Mouse (Mus musculus): ENCODE data around the gene Igtp.
A peak's percentile ranks its signal among the peaks of the same experiment; 100 is the strongest.
"Not testable (repeated sequence)": the region's sequence is repeated elsewhere in the genome, so short reads cannot be mapped to it uniquely, and the experiment has no call there.

Gene Igtp

GRCm38 (mm10) chr11:58199229-58200037 lies at the start of gene Igtp, which contains the start of gene Irgm2:
TSS of gene Igtp (plus strand) at chr11:58199556.
TSS of gene Irgm2 (plus strand) at chr11:58199618.
- DNase-seq (ENCODE audit: low spot score), result peak; percentile 85

GRCm38 (mm10) chr11:58155458-58155857 lies 43.9 kb upstream of the Igtp start:
- DNase-seq (ENCODE audit: low spot score), result no peak

GRCm38 (mm10) chr11:58156871-58157270 lies 42.5 kb upstream of the Igtp start:
- no peak for DNase-seq (ENCODE audit: low spot score)

GRCm38 (mm10) chr11:58165072-58165471 lies 34.3 kb upstream of the Igtp start:
- no peak for DNase-seq (ENCODE audit: low spot score)

- DNase-seq (ENCODE audit: low spot score), result no peak
Measured at GRCm38 (mm10) chr11:58167822-58168166, 31.6 kb upstream of the Igtp start.

- peak; percentile 77 for DNase-seq (ENCODE audit: low spot score)
Measured at GRCm38 (mm10) chr11:58168167-58168915, 31.0 kb upstream of the Igtp start, which contains the start of gene Gemin5. TSS of gene Gemin5 (minus strand) at chr11:58168539.

GRCm38 (mm10) chr11:58169666-58170065 lies 29.7 kb upstream of the Igtp start:
- DNase-seq (ENCODE audit: low spot score), result no peak

GRCm38 (mm10) chr11:58171459-58172091 lies 27.8 kb upstream of the Igtp start, which contains the start of gene Mrpl22:
TSS of gene Mrpl22 (plus strand) at chr11:58171661.
- peak; percentile 90 for DNase-seq (ENCODE audit: low spot score)

- peak; percentile 59 for DNase-seq (ENCODE audit: low spot score)
Measured at GRCm38 (mm10) chr11:58179563-58179962, 19.8 kb upstream of the Igtp start.

GRCm38 (mm10) chr11:58179986-58180385 lies 19.4 kb upstream of the Igtp start:
- DNase-seq (ENCODE audit: low spot score), result not testable (repeated sequence)

- DNase-seq (ENCODE audit: low spot score), result no peak
Measured at GRCm38 (mm10) chr11:58180756-58181155, 18.6 kb upstream of the Igtp start.

- no peak for DNase-seq (ENCODE audit: low spot score)
Measured at GRCm38 (mm10) chr11:58183579-58183978, 15.8 kb upstream of the Igtp start.

GRCm38 (mm10) chr11:58189675-58190074 lies 9.7 kb upstream of the Igtp start:
- DNase-seq (ENCODE audit: low spot score), result no peak

GRCm38 (mm10) chr11:58193326-58193725 lies 6.0 kb upstream of the Igtp start:
- no peak for DNase-seq (ENCODE audit: low spot score)

- no peak for DNase-seq (ENCODE audit: low spot score)
Measured at GRCm38 (mm10) chr11:58193860-58194520, 5.4 kb upstream of the Igtp start.

- no peak for DNase-seq (ENCODE audit: low spot score)
Measured at GRCm38 (mm10) chr11:58198663-58199062, 693 bp upstream of the Igtp start.

- DNase-seq (ENCODE audit: low spot score), result no peak
Measured at GRCm38 (mm10) chr11:58200226-58200625, 870 bp downstream of the Igtp start.

GRCm38 (mm10) chr11:58201052-58201451 lies 1.7 kb downstream of the Igtp start:
- no peak for DNase-seq (ENCODE audit: low spot score)

GRCm38 (mm10) chr11:58210321-58210886 lies 11.0 kb downstream of the Igtp start:
- no peak for DNase-seq (ENCODE audit: low spot score)

GRCm38 (mm10) chr11:58211062-58211681 lies 11.8 kb downstream of the Igtp start:
- no peak for DNase-seq (ENCODE audit: low spot score)

GRCm38 (mm10) chr11:58211682-58212067 lies 12.3 kb downstream of the Igtp start:
- DNase-seq (ENCODE audit: low spot score), result no peak

Measured in spleen, adult 12 weeks (tissue).